Mouse (Mus musculus) G1E (cell line): ENCODE results near the gene Myh10.

Source experiments
- CTCF ChIP-seq: IDR thresholded peaks from 2 replicates; pipeline ENCODE4 v1.5.1; 2012; ENCODE audit warnings: low read depth, low read length, inconsistent platforms, mixed read lengths
- GATA1 ChIP-seq: IDR thresholded peaks from 2 replicates; pipeline ENCODE4 v1.6.1; 2012; ENCODE audit warnings: borderline replicate concordance, low read length, inconsistent platforms, mixed read lengths

GRCm38 (mm10) chr11:68863631-68864091 is 172.3 kb downstream of the Myh10 start:
- TF ChIP-seq CTCF = no peak
- TF ChIP-seq GATA1 = no peak
